Mouse (Mus musculus) embryonic facial prominence, embryonic 15.5 days (tissue): ENCODE data around the gene Cdan1. TPM values are rescaled to one million over a fixed set of nuclear protein-coding genes. Genes with fewer than 3 reads are reported as not detected.

Source experiments
- ATAC-seq: fragments of 200-750 bp; cut with Nextera tagmentation; 2 replicates; pipeline ENCODE4 v1.8.0; 2017; ENCODE audit warnings: low read depth, moderate TSS enrichment; ENCODE audit not compliant: insufficient number of reproducible peaks, low FRiP score, low TSS enrichment
- H3K27ac ChIP-seq: fragments of 300-500 bp; sonication (generic); replicated peaks from 2 replicates; pipeline ENCODE4 v1.5.1; 2015; ENCODE audit warnings: mild to moderate bottlenecking, inconsistent platforms
- H3K27me3 ChIP-seq: fragments of 300-500 bp; sonication (generic); 2 replicates; pipeline ENCODE4 v1.6.1; 2015; ENCODE audit warnings: inconsistent platforms
- H3K36me3 ChIP-seq: fragments of 300-500 bp; sonication (generic); 2 replicates; pipeline ENCODE4 v1.6.1; 2015; ENCODE audit warnings: mild to moderate bottlenecking, inconsistent platforms
- H3K4me1 ChIP-seq: fragments of 300-500 bp; sonication (generic); 2 replicates; pipeline ENCODE4 v1.6.1; 2015; ENCODE audit warnings: inconsistent platforms
- H3K4me2 ChIP-seq: fragments of 300-500 bp; sonication (generic); replicated peaks from 2 replicates; pipeline ENCODE4 v1.6.1; 2015; ENCODE audit warnings: mild to moderate bottlenecking, inconsistent platforms
- H3K4me3 ChIP-seq: fragments of 300-500 bp; sonication (generic); replicated peaks from 2 replicates; pipeline ENCODE4 v1.5.1; 2015; ENCODE audit warnings: mild to moderate bottlenecking, inconsistent platforms
- H3K9ac ChIP-seq: fragments of 300-500 bp; sonication (generic); 2 replicates; pipeline ENCODE4 v1.6.1; 2015; ENCODE audit warnings: inconsistent platforms
- H3K9me3 ChIP-seq: fragments of 300-500 bp; sonication (generic); replicated peaks from 2 replicates; pipeline ENCODE4 v1.6.1; 2016; ENCODE audit warnings: inconsistent platforms
- WGBS: fragments of 180-500 bp; shearing (Covaris S2); methylation state at CpG from one replicate; pipeline ENCODE4 v1.1.7; 2015; 5-methylcytosine and 5-hydroxymethylcytosine counted together
- polyA plus RNA-seq: library from polyadenylated mRNA; unstranded; fragments of >200 nt; fragmentation: Nextera tagmentation; extraction: Ambion mirVana; gene quantifications from 2 replicates; pipeline ENCODE4 v1.2.1, GENCODE M21; 2015

The Cdan1 gene
- polyA plus RNA-seq, 1 experiment from 2014 or later: 6.7 TPM

- peak overlapping the region; percentile 91 for H3K4me2 ChIP-seq
- peaks cover 29% of the 10 kb centered on the region for H3K4me1 ChIP-seq
- H3K9me3 ChIP-seq: no peaks in the 10 kb centered on the region
- H3K27me3 ChIP-seq: no peaks in the 10 kb centered on the region
- H3K27ac ChIP-seq: peak overlapping the region; percentile 92
- 43% methylated on average over 7 of the region's 7 CpGs for WGBS
- H3K36me3 ChIP-seq: peaks cover 17% of the 10 kb centered on the region
- H3K9ac ChIP-seq: no peak overlapping the region
- H3K4me3 ChIP-seq: peak overlapping the region; percentile 91
- no peak; the same call in 1 of the 2 replicates for ATAC-seq
Observed at GRCm38 (mm10) chr2:120731877-120732530, 117.9 kb downstream of the Cdan1 start.

GRCm38 (mm10) chr2:120731167-120731862, 118.6 kb downstream of the Cdan1 start:
- Histone ChIP-seq H3K27ac (peak overlapping the region; percentile 92), H3K36me3 (peaks cover 24% of the 10 kb centered on the region), H3K4me1 (peaks cover 29% of the 10 kb centered on the region), H3K9ac (peak overlapping the region; percentile 85), H3K27me3 (no peaks in the 10 kb centered on the region), H3K4me2 (peak overlapping the region; percentile 91), H3K4me3 (peak overlapping the region; percentile 91), H3K9me3 (no peaks in the 10 kb centered on the region)
- peak; percentile 98 for ATAC-seq
- WGBS: under 1% methylated on average over 59 of the region's 61 CpGs

- WGBS: under 1% methylated on average over 42 of the region's 50 CpGs
- Histone ChIP-seq H3K27ac (peak overlapping the region; percentile 92), H3K9me3 (no peaks in the 10 kb centered on the region), H3K9ac (peak overlapping the region; percentile 85), H3K4me1 (peaks cover 29% of the 10 kb centered on the region), H3K4me2 (peak overlapping the region; percentile 91), H3K36me3 (peaks cover 30% of the 10 kb centered on the region), H3K4me3 (peak overlapping the region; percentile 91), H3K27me3 (no peaks in the 10 kb centered on the region)
- ATAC-seq: peak; percentile 62
Observed at GRCm38 (mm10) chr2:120730639-120731166, 119.2 kb downstream of the Cdan1 start.

- H3K4me1 ChIP-seq: peaks cover 29% of the 10 kb centered on the region
- H3K36me3 ChIP-seq: peaks cover 38% of the 10 kb centered on the region
- H3K4me2 ChIP-seq: peak overlapping the region; percentile 91
- H3K27me3 ChIP-seq: no peaks in the 10 kb centered on the region
- 9% methylated on average over 23 of the region's 23 CpGs for WGBS
- no peaks in the 10 kb centered on the region for H3K9me3 ChIP-seq
- peak overlapping the region; percentile 85 for H3K9ac ChIP-seq
- peak overlapping the region; percentile 92; the same call in 1 of the 2 replicates for H3K27ac ChIP-seq
- H3K4me3 ChIP-seq: peak overlapping the region; percentile 91
- no peak for ATAC-seq
Observed at GRCm38 (mm10) chr2:120729775-120730585, 119.9 kb downstream of the Cdan1 start.

GRCm38 (mm10) chr2:120724176-120724575, 125.8 kb downstream of the Cdan1 start:
- 74% methylated on average over 6 of the region's 6 CpGs for WGBS
- no peaks in the 10 kb centered on the region for H3K27me3 ChIP-seq
- no peak for ATAC-seq
- no peak overlapping the region for H3K4me2 ChIP-seq
- H3K4me1 ChIP-seq: peaks cover 10% of the 10 kb centered on the region
- no peak overlapping the region for H3K9ac ChIP-seq
- H3K9me3 ChIP-seq: no peaks in the 10 kb centered on the region
- no peak overlapping the region for H3K27ac ChIP-seq
- H3K4me3 ChIP-seq: no peak overlapping the region
- peaks cover 93% of the 10 kb centered on the region for H3K36me3 ChIP-seq

GRCm38 (mm10) chr2:120723621-120724020, 126.3 kb downstream of the Cdan1 start:
- Histone ChIP-seq H3K4me2 (no peak overlapping the region), H3K27me3 (no peaks in the 10 kb centered on the region), H3K9ac (no peak overlapping the region), H3K4me1 (0 out of 2 replicates have a peak, but pooled peaks cover 4% of the 10 kb centered on the region), H3K9me3 (no peaks in the 10 kb centered on the region), H3K27ac (no peak overlapping the region), H3K36me3 (peaks cover 97% of the 10 kb centered on the region), H3K4me3 (no peak overlapping the region)
- 72% methylated on average over 4 of the region's 4 CpGs for WGBS
- no peak for ATAC-seq

GRCm38 (mm10) chr2:120722491-120722890, 127.4 kb downstream of the Cdan1 start:
- Histone ChIP-seq H3K9ac (no peak overlapping the region), H3K27me3 (no peaks in the 10 kb centered on the region), H3K4me1 (no peaks in the 10 kb centered on the region), H3K9me3 (no peaks in the 10 kb centered on the region), H3K36me3 (peaks cover 97% of the 10 kb centered on the region), H3K4me2 (no peak overlapping the region), H3K27ac (no peak overlapping the region), H3K4me3 (no peak overlapping the region)
- WGBS: 77% methylated on average over 8 of the region's 8 CpGs
- no peak for ATAC-seq

GRCm38 (mm10) chr2:120721911-120722310, 128.0 kb downstream of the Cdan1 start:
- H3K9ac ChIP-seq: no peak overlapping the region
- H3K9me3 ChIP-seq: no peaks in the 10 kb centered on the region
- H3K27ac ChIP-seq: no peak overlapping the region
- H3K36me3 ChIP-seq: peaks cover 97% of the 10 kb centered on the region
- ATAC-seq: no peak
- no peak overlapping the region for H3K4me2 ChIP-seq
- H3K4me1 ChIP-seq: no peaks in the 10 kb centered on the region
- 94% methylated on average over 2 of the region's 2 CpGs for WGBS
- no peaks in the 10 kb centered on the region for H3K27me3 ChIP-seq
- H3K4me3 ChIP-seq: no peak overlapping the region

- Histone ChIP-seq H3K4me2 (no peak overlapping the region), H3K9me3 (no peaks in the 10 kb centered on the region), H3K9ac (no peak overlapping the region), H3K4me3 (no peak overlapping the region), H3K4me1 (no peaks in the 10 kb centered on the region), H3K27ac (no peak overlapping the region), H3K36me3 (peaks cover 92% of the 10 kb centered on the region), H3K27me3 (no peaks in the 10 kb centered on the region)
- no peak for ATAC-seq
- 65% methylated on average over 6 of the region's 6 CpGs for WGBS
Observed at GRCm38 (mm10) chr2:120720821-120721220, 129.1 kb downstream of the Cdan1 start.

- no peak for ATAC-seq
- no peaks in the 10 kb centered on the region for H3K27me3 ChIP-seq
- H3K4me3 ChIP-seq: no peak overlapping the region
- H3K4me2 ChIP-seq: no peak overlapping the region
- no peaks in the 10 kb centered on the region for H3K9me3 ChIP-seq
- no peak overlapping the region for H3K9ac ChIP-seq
- no peaks in the 10 kb centered on the region for H3K4me1 ChIP-seq
- 94% methylated on average over 8 of the region's 8 CpGs for WGBS
- peaks cover 89% of the 10 kb centered on the region for H3K36me3 ChIP-seq
- no peak overlapping the region for H3K27ac ChIP-seq
Observed at GRCm38 (mm10) chr2:120718496-120718895, 131.4 kb downstream of the Cdan1 start.

GRCm38 (mm10) chr2:120713441-120713840, 136.5 kb downstream of the Cdan1 start:
- no peaks in the 10 kb centered on the region for H3K27me3 ChIP-seq
- H3K4me2 ChIP-seq: no peak overlapping the region
- no peak for ATAC-seq

More at GRCm38 (mm10) chr2:120713441-120713840, 136.5 kb downstream of the Cdan1 start:
- no peaks in the 10 kb centered on the region for H3K4me1 ChIP-seq
- peaks cover 58% of the 10 kb centered on the region for H3K36me3 ChIP-seq
- no peak overlapping the region for H3K9ac ChIP-seq
- 95% methylated on average over 3 of the region's 3 CpGs for WGBS
- no peaks in the 10 kb centered on the region for H3K9me3 ChIP-seq
- no peak overlapping the region for H3K4me3 ChIP-seq
- H3K27ac ChIP-seq: no peak overlapping the region
